Mouse (Mus musculus) heart, postnatal 4 days (tissue): ENCODE measurements around the gene Desi1. TPM values are rescaled to one million over a fixed set of nuclear protein-coding genes. Genes with fewer than 3 reads are reported as not detected.
"Not testable (repeated sequence)": the region's sequence is repeated elsewhere in the genome, so short reads cannot be mapped to it uniquely, and the experiment has no call there.

Source experiments
- DNase-seq: peaks from one replicate; pipeline ENCODE4 v3.0.0; 2021
- total RNA-seq, 2 experiments: library from RNA; stranded (reverse); gene quantifications; 2 replicates each; pipeline ENCODE4 v1.2.3; 2021

Desi1 gene
- total RNA-seq, 2 experiments from 2014 or later, result 27.1 to 27.4 TPM

- DNase-seq, result no peak
Observed at GRCm38 (mm10) chr15:82017461-82017860, 16.2 kb downstream of the Desi1 start.

- no peak for DNase-seq
Observed at GRCm38 (mm10) chr15:82016830-82017229, 16.8 kb downstream of the Desi1 start.

- peak; percentile 100 for DNase-seq
Observed at GRCm38 (mm10) chr15:82016101-82016808, 17.4 kb downstream of the Desi1 start.

- DNase-seq, result peak; percentile 36
Observed at GRCm38 (mm10) chr15:82015392-82016100, 18.1 kb downstream of the Desi1 start.

GRCm38 (mm10) chr15:82014745-82015391, 18.8 kb downstream of the Desi1 start:
- DNase-seq, result no peak

- DNase-seq, result no peak
Observed at GRCm38 (mm10) chr15:82011947-82012346, 21.7 kb downstream of the Desi1 start.

GRCm38 (mm10) chr15:82004257-82004656, 29.4 kb downstream of the Desi1 start:
- no peak for DNase-seq

- DNase-seq, result no peak
Observed at GRCm38 (mm10) chr15:81993992-81994391, 39.7 kb downstream of the Desi1 start.

- DNase-seq, result peak; percentile 17
Observed at GRCm38 (mm10) chr15:81990549-81990948, 43.1 kb downstream of the Desi1 start.

- DNase-seq, result peak; percentile 95
Observed at GRCm38 (mm10) chr15:81989371-81990062, 44.1 kb downstream of the Desi1 start.

- no peak for DNase-seq
Observed at GRCm38 (mm10) chr15:81987646-81988045, 46.0 kb downstream of the Desi1 start, which contains the start of gene Xrcc6. Gene Xrcc6 (plus strand): TSS chr15:81987835.

- DNase-seq, result no peak
Observed at GRCm38 (mm10) chr15:81985267-81986161, 48.1 kb downstream of the Desi1 start.

- DNase-seq, result no peak
Observed at GRCm38 (mm10) chr15:81982173-81982572, 51.5 kb downstream of the Desi1 start.

GRCm38 (mm10) chr15:81980321-81980720, 53.3 kb downstream of the Desi1 start, which contains the start of gene 1700029P11Rik:
Gene 1700029P11Rik (plus strand): TSS chr15:81980540.
- DNase-seq, result no peak

GRCm38 (mm10) chr15:81975156-81975555, 58.5 kb downstream of the Desi1 start:
- DNase-seq, result not testable (repeated sequence)

- not testable (repeated sequence) for DNase-seq
Observed at GRCm38 (mm10) chr15:81970498-81970897, 63.2 kb downstream of the Desi1 start.

GRCm38 (mm10) chr15:81969635-81970034, 64.0 kb downstream of the Desi1 start:
- not testable (repeated sequence) for DNase-seq

GRCm38 (mm10) chr15:81969173-81969572, 64.5 kb downstream of the Desi1 start:
- DNase-seq, result no peak

- no peak for DNase-seq
Observed at GRCm38 (mm10) chr15:81968447-81968846, 65.2 kb downstream of the Desi1 start.

GRCm38 (mm10) chr15:81967821-81968220, 65.8 kb downstream of the Desi1 start:
- no peak for DNase-seq

- no peak for DNase-seq
Observed at GRCm38 (mm10) chr15:81966062-81966829, 67.4 kb downstream of the Desi1 start.
